In genomic region chr16:44557661-44558470, GRCm38 (mm10) we compare ENCODE assay signal across 8 mouse cellular contexts. TPM values are rescaled to one million over a fixed set of nuclear protein-coding genes. Genes with fewer than 3 reads are reported as not detected.
A peak's percentile ranks its signal among the peaks of the same experiment; 100 is the strongest.
DNase-seq lines count a peak whose midpoint lies in the region; ATAC-seq and TF ChIP-seq lines count a peak whose summit lies in the region.

No protein-coding gene starts in this region.

- peak overlapping the region; percentile 65 for H3K9ac ChIP-seq in forebrain, postnatal 0 days
- peak overlapping the region; percentile 77 for H3K9ac ChIP-seq in lung, postnatal 0 days (replicated peaks; ENCODE audit: low read depth)

- H3K36me3 ChIP-seq in forebrain, postnatal 0 days (ENCODE audit: insufficient read depth) = no peaks in the 10 kb centered on the region
- no peaks in the 10 kb centered on the region for H3K36me3 ChIP-seq in lung, postnatal 0 days (ENCODE audit: insufficient read depth, low read length)

- H3K4me1 ChIP-seq in forebrain, postnatal 0 days (ENCODE audit: insufficient read depth) = no peaks in the 10 kb centered on the region; the same call in 1 of the 2 replicates
- H3K4me1 ChIP-seq in lung, postnatal 0 days (ENCODE audit: insufficient read depth, low read depth, low read length) = no peaks in the 10 kb centered on the region

- no peaks in the 10 kb centered on the region for H3K9me3 ChIP-seq in forebrain, postnatal 0 days (ENCODE audit: low read length)
- H3K9me3 ChIP-seq in lung, postnatal 0 days (ENCODE audit: low read length) = no peaks in the 10 kb centered on the region

- peak; percentile 26; the same call in 1 of the 2 replicates for TF ChIP-seq CTCF in forebrain, postnatal 0 days (IDR thresholded peaks at IDR 0.05; ENCODE audit: low read depth)
- TF ChIP-seq CTCF in lung, postnatal 0 days (IDR thresholded peaks at IDR 0.05) = 0 out of 2 replicates have a peak, but pooled peaks have one; percentile 11

- peak overlapping the region; percentile 67 for H3K4me3 ChIP-seq in forebrain, postnatal 0 days (ENCODE audit: low read depth, low read length)
- peak overlapping the region; percentile 68 for H3K4me3 ChIP-seq in lung, postnatal 0 days (ENCODE audit: low read depth, low read length)

- peak; percentile 88 for ATAC-seq in forebrain, postnatal 0 days
- peak; percentile 80 for ATAC-seq in lung, postnatal 0 days

- WGBS in forebrain, postnatal 0 days = under 1% methylated on average over 47 of the region's 47 CpGs
- 2% methylated on average over 43 of the region's 47 CpGs for WGBS in lung, postnatal 0 days

- H3K27ac ChIP-seq in forebrain, postnatal 0 days (ENCODE audit: low read depth, low read length) = peak overlapping the region; percentile 75
- H3K27ac ChIP-seq in lung, postnatal 0 days (ENCODE audit: low read length) = peak overlapping the region; percentile 88

- peak overlapping the region; percentile 98 for H3K4me2 ChIP-seq in forebrain, postnatal 0 days (ENCODE audit: low read depth)
- peak overlapping the region; percentile 83 for H3K4me2 ChIP-seq in lung, postnatal 0 days (replicated peaks; ENCODE audit: low read depth, low read length)

- DNase-seq in WW6 (ENCODE audit: low read depth, low spot score) = peak; percentile 46
- peak; percentile 86 to 88 for DNase-seq in cerebellum, adult 18-20 months
- DNase-seq in forebrain, postnatal 0 days = peak; percentile 78
- peak; percentile 84 for DNase-seq in heart, postnatal 4 days
- DNase-seq in layer of hippocampus, adult 9-11 months = peak; percentile 42
- peak; percentile 82 for DNase-seq in lung, postnatal 0 days (ENCODE audit: low spot score)
- DNase-seq in retina, embryonic 14.5 days (ENCODE audit: low spot score) = peak; percentile 79
- DNase-seq in thymus, postnatal 10 days (ENCODE audit: low spot score in 2 of 2) = no peak

- H3K27me3 ChIP-seq in forebrain, postnatal 0 days (ENCODE audit: insufficient read depth, low read length) = no peaks in the 10 kb centered on the region
- H3K27me3 ChIP-seq in lung, postnatal 0 days (replicated peaks; ENCODE audit: insufficient read depth, low read length) = no peaks in the 10 kb centered on the region

- TF ChIP-seq EP300 in lung, postnatal 0 days (IDR thresholded peaks at IDR 0.05) = no peak

RNA-seq across cellular contexts. Expression of gene Boc, which starts 0.8 kb away (rescaled TPM):
- 12.3 TPM in 2 replicates for total RNA-seq in forebrain, postnatal 0 days (2014; rRNA removed)
- polyA plus RNA-seq in forebrain, postnatal 0 days (2015; fragmentation: Nextera tagmentation; extraction: Ambion mirVana) = 2.8 and 3.5 TPM in 2 replicates
- total RNA-seq in heart, postnatal 4 days (2021) = 1 to 10 TPM; 8.8 to 9.3 TPM
- 13.7 and 14.1 TPM in 2 replicates for polyA plus RNA-seq in lung, postnatal 0 days (2015; fragmentation: Nextera tagmentation; extraction: Ambion mirVana)

Comparison
In these comparisons a context has a peak if more than half of its experiments do, and no peak if none do; other contexts are left out.
1. DNase-seq: peak in WW6 (single experiment), cerebellum, adult 18-20 months (2 of 2), forebrain, postnatal 0 days (single experiment), heart, postnatal 4 days (single experiment), layer of hippocampus, adult 9-11 months (single experiment), lung, postnatal 0 days (single experiment) and retina, embryonic 14.5 days (single experiment); none in thymus, postnatal 10 days (0 of 2).